Mouse (Mus musculus): ENCODE data around the gene Gpc5.

- no peak for TF ChIP-seq GATA1 (IDR thresholded peaks at IDR 0.05; ENCODE audit: low read length)
- TF ChIP-seq TAL1 (IDR thresholded peaks at IDR 0.05; ENCODE audit: low read length) = no peak
Observed at GRCm38 (mm10) chr14:115616846-115617245, 524.8 kb downstream of the Gpc5 start.
